Mouse (Mus musculus): ENCODE data around the gene Bnc2. TPM values are rescaled to one million over a fixed set of nuclear protein-coding genes. Genes with fewer than 3 reads are reported as not detected.

Bnc2 gene
- polyA plus RNA-seq, 1 experiment from 2014 or later: 7.0 TPM

- no peaks in the 10 kb centered on the region for H3K27me3 ChIP-seq (replicated peaks; ENCODE audit: control insufficient read depth, insufficient read depth, low read length)
- H3K9ac ChIP-seq (ENCODE audit: low read depth, low read length): no peak overlapping the region
- no peak overlapping the region for H3K4me2 ChIP-seq (ENCODE audit: low read length)
- no peaks in the 10 kb centered on the region for H3K9me3 ChIP-seq (ENCODE audit: control insufficient read depth, low read length)
- no peak for ATAC-seq
- no peak overlapping the region for H3K4me3 ChIP-seq (ENCODE audit: low read length)
- WGBS: 93% methylated on average over 2 of the region's 2 CpGs
- no peak overlapping the region for H3K27ac ChIP-seq (ENCODE audit: low read depth, low read length)
- no peaks in the 10 kb centered on the region for H3K36me3 ChIP-seq (ENCODE audit: control insufficient read depth, insufficient read depth, low read length)
- no peaks in the 10 kb centered on the region for H3K4me1 ChIP-seq (ENCODE audit: control insufficient read depth, insufficient read depth, low read depth, low read length)
Observed at GRCm38 (mm10) chr4:84247356-84247755, 427.7 kb downstream of the Bnc2 start.

- Histone ChIP-seq H3K9ac (ENCODE audit: low read depth, low read length) (no peak overlapping the region), H3K36me3 (ENCODE audit: control insufficient read depth, insufficient read depth, low read length) (no peaks in the 10 kb centered on the region), H3K27me3 (replicated peaks; ENCODE audit: control insufficient read depth, insufficient read depth, low read length) (no peaks in the 10 kb centered on the region), H3K27ac (ENCODE audit: low read depth, low read length) (no peak overlapping the region), H3K4me1 (ENCODE audit: control insufficient read depth, insufficient read depth, low read depth, low read length) (no peaks in the 10 kb centered on the region), H3K9me3 (ENCODE audit: control insufficient read depth, low read length) (no peaks in the 10 kb centered on the region), H3K4me2 (ENCODE audit: low read length) (no peak overlapping the region), H3K4me3 (ENCODE audit: low read length) (no peak overlapping the region)
- 71% methylated on average over 7 of the region's 7 CpGs for WGBS
- no peak for ATAC-seq
Observed at GRCm38 (mm10) chr4:84232346-84232745, 442.7 kb downstream of the Bnc2 start.

GRCm38 (mm10) chr4:84231251-84231650 lies 443.8 kb downstream of the Bnc2 start:
- Histone ChIP-seq H3K9ac (ENCODE audit: low read depth, low read length) (no peak overlapping the region), H3K9me3 (ENCODE audit: control insufficient read depth, low read length) (no peaks in the 10 kb centered on the region), H3K36me3 (ENCODE audit: control insufficient read depth, insufficient read depth, low read length) (no peaks in the 10 kb centered on the region), H3K4me2 (ENCODE audit: low read length) (no peak overlapping the region), H3K4me1 (ENCODE audit: control insufficient read depth, insufficient read depth, low read depth, low read length) (no peaks in the 10 kb centered on the region), H3K27ac (ENCODE audit: low read depth, low read length) (no peak overlapping the region), H3K4me3 (ENCODE audit: low read length) (no peak overlapping the region), H3K27me3 (replicated peaks; ENCODE audit: control insufficient read depth, insufficient read depth, low read length) (no peaks in the 10 kb centered on the region)
- no peak for ATAC-seq
- 97% methylated on average over 2 of the region's 2 CpGs for WGBS

GRCm38 (mm10) chr4:84229189-84229960 lies 445.7 kb downstream of the Bnc2 start:
- Histone ChIP-seq H3K27ac (ENCODE audit: low read depth, low read length) (no peak overlapping the region), H3K9me3 (ENCODE audit: control insufficient read depth, low read length) (no peaks in the 10 kb centered on the region), H3K4me1 (ENCODE audit: control insufficient read depth, insufficient read depth, low read depth, low read length) (no peaks in the 10 kb centered on the region), H3K4me3 (ENCODE audit: low read length) (no peak overlapping the region), H3K27me3 (replicated peaks; ENCODE audit: control insufficient read depth, insufficient read depth, low read length) (no peaks in the 10 kb centered on the region), H3K4me2 (ENCODE audit: low read length) (no peak overlapping the region), H3K9ac (ENCODE audit: low read depth, low read length) (no peak overlapping the region), H3K36me3 (ENCODE audit: control insufficient read depth, insufficient read depth, low read length) (no peaks in the 10 kb centered on the region)
- 79% methylated on average over 10 of the region's 10 CpGs for WGBS
- ATAC-seq: no peak

GRCm38 (mm10) chr4:84228551-84228950 lies 446.5 kb downstream of the Bnc2 start:
- WGBS: 89% methylated on average over 5 of the region's 5 CpGs
- Histone ChIP-seq H3K9ac (ENCODE audit: low read depth, low read length) (no peak overlapping the region), H3K36me3 (ENCODE audit: control insufficient read depth, insufficient read depth, low read length) (no peaks in the 10 kb centered on the region), H3K4me1 (ENCODE audit: control insufficient read depth, insufficient read depth, low read depth, low read length) (no peaks in the 10 kb centered on the region), H3K4me2 (ENCODE audit: low read length) (no peak overlapping the region), H3K4me3 (ENCODE audit: low read length) (no peak overlapping the region), H3K27me3 (replicated peaks; ENCODE audit: control insufficient read depth, insufficient read depth, low read length) (no peaks in the 10 kb centered on the region), H3K9me3 (ENCODE audit: control insufficient read depth, low read length) (no peaks in the 10 kb centered on the region), H3K27ac (ENCODE audit: low read depth, low read length) (no peak overlapping the region)
- ATAC-seq: no peak

Other genes starting within 250 kb of the Bnc2 start
- gene Cntln, start 209.0 kb upstream of the Bnc2 start, polyA plus RNA-seq (2015; fragmentation: Nextera tagmentation; extraction: Ambion mirVana): 4.6 and 4.8 TPM in 2 replicates